Mouse (Mus musculus) forebrain, embryonic 13.5 days (tissue): ENCODE measurements around the gene Ptprr. TPM values are rescaled to one million over a fixed set of nuclear protein-coding genes. Genes with fewer than 3 reads are reported as not detected.

Experiments used
- ATAC-seq: fragments of 200-750 bp; cut with Nextera tagmentation; 2 replicates; pipeline ENCODE4 v1.8.0; 2017
- H3K27ac ChIP-seq: fragments of 300-500 bp; sonication (generic); 2 replicates; pipeline ENCODE4 v1.5.1; 2015; ENCODE audit warnings: inconsistent platforms, mild to moderate bottlenecking, moderate library complexity
- H3K27me3 ChIP-seq: fragments of 300-500 bp; sonication (generic); 2 replicates; pipeline ENCODE4 v1.6.1; 2015; ENCODE audit warnings: mild to moderate bottlenecking, inconsistent platforms
- H3K36me3 ChIP-seq: fragments of 300-500 bp; sonication (generic); 2 replicates; pipeline ENCODE4 v1.6.1; 2015; ENCODE audit warnings: mild to moderate bottlenecking, inconsistent platforms; ENCODE audit not compliant: poor library complexity, severe bottlenecking
- H3K4me1 ChIP-seq: fragments of 300-500 bp; sonication (generic); 2 replicates; pipeline ENCODE4 v1.6.1; 2015; ENCODE audit warnings: inconsistent platforms
- H3K4me2 ChIP-seq: fragments of 300-500 bp; sonication (generic); 2 replicates; pipeline ENCODE4 v1.6.1; 2015; ENCODE audit warnings: inconsistent platforms, mild to moderate bottlenecking, moderate library complexity
- H3K4me3 ChIP-seq: fragments of 300-500 bp; sonication (generic); 2 replicates; pipeline ENCODE4 v1.5.1; 2015; ENCODE audit warnings: mild to moderate bottlenecking, inconsistent platforms
- H3K9ac ChIP-seq: fragments of 300-500 bp; sonication (generic); 2 replicates; pipeline ENCODE4 v1.6.1; 2015; ENCODE audit warnings: mild to moderate bottlenecking, inconsistent platforms
- H3K9me3 ChIP-seq: fragments of 300-500 bp; sonication (generic); replicated peaks from 2 replicates; pipeline ENCODE4 v1.6.1; 2016; ENCODE audit warnings: inconsistent platforms
- WGBS: fragments of 180-500 bp; shearing (Covaris S2); methylation state at CpG from one replicate; pipeline ENCODE4 v1.1.7; 2015; 5-methylcytosine and 5-hydroxymethylcytosine counted together
- polyA plus RNA-seq: library from polyadenylated mRNA; unstranded; fragments of >200 nt; fragmentation: Nextera tagmentation; extraction: Ambion mirVana; gene quantifications from 2 replicates; pipeline ENCODE4 v1.2.1, GENCODE M21; 2015

Gene Ptprr
- polyA plus RNA-seq, 1 experiment from 2014 or later: 1.9 TPM

GRCm38 (mm10) chr10:116078636-116079035, 60.6 kb downstream of the Ptprr start:
- H3K9me3 ChIP-seq: no peaks in the 10 kb centered on the region

GRCm38 (mm10) chr10:116079396-116079795, 61.4 kb downstream of the Ptprr start:
- 39% methylated on average over 7 of the region's 7 CpGs for WGBS
- no peaks in the 10 kb centered on the region for H3K9me3 ChIP-seq
- H3K36me3 ChIP-seq: no peaks in the 10 kb centered on the region

More at GRCm38 (mm10) chr10:116078636-116079035, 60.6 kb downstream of the Ptprr start:
- Histone ChIP-seq H3K4me1 (no peaks in the 10 kb centered on the region), H3K27ac (no peak overlapping the region), H3K9ac (no peak overlapping the region), H3K4me2 (no peak overlapping the region), H3K36me3 (no peaks in the 10 kb centered on the region), H3K4me3 (no peak overlapping the region), H3K27me3 (no peaks in the 10 kb centered on the region)
- ATAC-seq: no peak
- 84% methylated on average over 5 of the region's 5 CpGs for WGBS

GRCm38 (mm10) chr10:116080841-116081240, 62.8 kb downstream of the Ptprr start:
- no peaks in the 10 kb centered on the region for H3K9me3 ChIP-seq
- H3K27ac ChIP-seq: no peak overlapping the region
- H3K4me3 ChIP-seq: no peak overlapping the region
- 91% methylated on average over 6 of the region's 6 CpGs for WGBS
- no peak for ATAC-seq
- no peak overlapping the region for H3K9ac ChIP-seq
- no peaks in the 10 kb centered on the region for H3K36me3 ChIP-seq
- no peaks in the 10 kb centered on the region for H3K4me1 ChIP-seq
- H3K4me2 ChIP-seq: no peak overlapping the region
- H3K27me3 ChIP-seq: no peaks in the 10 kb centered on the region

More at GRCm38 (mm10) chr10:116079396-116079795, 61.4 kb downstream of the Ptprr start:
- no peak overlapping the region for H3K4me3 ChIP-seq
- H3K27me3 ChIP-seq: no peaks in the 10 kb centered on the region
- H3K9ac ChIP-seq: no peak overlapping the region
- H3K4me1 ChIP-seq: no peaks in the 10 kb centered on the region
- no peak for ATAC-seq
- no peak overlapping the region for H3K27ac ChIP-seq
- no peak overlapping the region for H3K4me2 ChIP-seq

- no peaks in the 10 kb centered on the region for H3K27me3 ChIP-seq
- H3K9me3 ChIP-seq: no peaks in the 10 kb centered on the region
- ATAC-seq: no peak
- H3K27ac ChIP-seq: no peak overlapping the region
- H3K36me3 ChIP-seq: no peaks in the 10 kb centered on the region
- H3K4me2 ChIP-seq: no peak overlapping the region
- WGBS: 23% methylated on average over 3 of the region's 3 CpGs
- no peak overlapping the region for H3K4me3 ChIP-seq
- H3K9ac ChIP-seq: no peak overlapping the region
- no peaks in the 10 kb centered on the region for H3K4me1 ChIP-seq
These were observed 66.0 kb downstream of the Ptprr start for GRCm38 (mm10) chr10:116083965-116084364.

GRCm38 (mm10) chr10:116096466-116096865, 78.5 kb downstream of the Ptprr start:
- 84% methylated on average over 13 of the region's 13 CpGs for WGBS
- Histone ChIP-seq H3K9ac (no peak overlapping the region), H3K27ac (no peak overlapping the region), H3K27me3 (no peaks in the 10 kb centered on the region), H3K4me1 (no peaks in the 10 kb centered on the region), H3K4me2 (no peak overlapping the region), H3K36me3 (no peaks in the 10 kb centered on the region), H3K9me3 (no peaks in the 10 kb centered on the region), H3K4me3 (no peak overlapping the region)
- ATAC-seq: no peak

GRCm38 (mm10) chr10:116098470-116098869, 80.5 kb downstream of the Ptprr start:
- H3K9me3 ChIP-seq: no peaks in the 10 kb centered on the region
- WGBS: 89% methylated on average over 7 of the region's 7 CpGs

GRCm38 (mm10) chr10:116108176-116108575, 90.2 kb downstream of the Ptprr start:
- ATAC-seq: peak; percentile 71

More at GRCm38 (mm10) chr10:116098470-116098869, 80.5 kb downstream of the Ptprr start:
- Histone ChIP-seq H3K27me3 (no peaks in the 10 kb centered on the region), H3K9ac (no peak overlapping the region), H3K4me3 (no peak overlapping the region), H3K4me2 (no peak overlapping the region), H3K36me3 (no peaks in the 10 kb centered on the region), H3K27ac (no peak overlapping the region), H3K4me1 (no peaks in the 10 kb centered on the region)
- no peak for ATAC-seq

GRCm38 (mm10) chr10:116108730-116109129, 90.7 kb downstream of the Ptprr start:
- 81% methylated on average over 1 of the region's 1 CpGs for WGBS
- no peak overlapping the region for H3K9ac ChIP-seq
- H3K27me3 ChIP-seq: no peaks in the 10 kb centered on the region
- H3K9me3 ChIP-seq: no peaks in the 10 kb centered on the region
- H3K36me3 ChIP-seq: no peaks in the 10 kb centered on the region
- no peak overlapping the region for H3K27ac ChIP-seq
- peak; percentile 57; the same call in 1 of the 2 replicates for ATAC-seq
- no peak overlapping the region for H3K4me2 ChIP-seq
- no peak overlapping the region for H3K4me3 ChIP-seq
- no peaks in the 10 kb centered on the region for H3K4me1 ChIP-seq

More at GRCm38 (mm10) chr10:116108176-116108575, 90.2 kb downstream of the Ptprr start:
- Histone ChIP-seq H3K4me1 (no peaks in the 10 kb centered on the region), H3K36me3 (no peaks in the 10 kb centered on the region), H3K27ac (no peak overlapping the region), H3K27me3 (no peaks in the 10 kb centered on the region), H3K9ac (no peak overlapping the region), H3K4me3 (no peak overlapping the region), H3K4me2 (no peak overlapping the region), H3K9me3 (no peaks in the 10 kb centered on the region)
- WGBS: 73% methylated on average over 4 of the region's 4 CpGs

- H3K27ac ChIP-seq: no peak overlapping the region
- no peaks in the 10 kb centered on the region for H3K36me3 ChIP-seq
- no peak overlapping the region for H3K4me2 ChIP-seq
- WGBS: 96% methylated on average over 11 of the region's 11 CpGs
- no peaks in the 10 kb centered on the region for H3K4me1 ChIP-seq
- no peak overlapping the region for H3K9ac ChIP-seq
- no peaks in the 10 kb centered on the region for H3K9me3 ChIP-seq
- H3K4me3 ChIP-seq: no peak overlapping the region
- H3K27me3 ChIP-seq: no peaks in the 10 kb centered on the region
- no peak for ATAC-seq
These were observed 94.9 kb downstream of the Ptprr start for GRCm38 (mm10) chr10:116112868-116113267.

- Histone ChIP-seq H3K36me3 (no peaks in the 10 kb centered on the region), H3K9me3 (no peaks in the 10 kb centered on the region), H3K4me1 (no peaks in the 10 kb centered on the region), H3K27me3 (no peaks in the 10 kb centered on the region), H3K27ac (no peak within 1 kb of the TSS), H3K9ac (no peak within 1 kb of the TSS), H3K4me2 (no peak within 1 kb of the TSS), H3K4me3 (no peak within 1 kb of the TSS)
- 95% methylated on average over 39 of the region's 39 CpGs for WGBS
- ATAC-seq: no peak
These were observed 96.0 kb downstream of the Ptprr start, which contains the start of gene 4933416C03Rik for GRCm38 (mm10) chr10:116113867-116114474. Gene 4933416C03Rik (minus strand): TSS chr10:116113917.

- H3K36me3 ChIP-seq: no peaks in the 10 kb centered on the region
- 87% methylated on average over 4 of the region's 4 CpGs for WGBS
- no peak overlapping the region for H3K4me3 ChIP-seq
- no peak overlapping the region for H3K9ac ChIP-seq
- H3K4me2 ChIP-seq: no peak overlapping the region
- H3K27ac ChIP-seq: no peak overlapping the region
- no peaks in the 10 kb centered on the region for H3K9me3 ChIP-seq
- no peak for ATAC-seq
- H3K27me3 ChIP-seq: no peaks in the 10 kb centered on the region
- H3K4me1 ChIP-seq: no peaks in the 10 kb centered on the region
These were observed 98.1 kb downstream of the Ptprr start for GRCm38 (mm10) chr10:116115881-116116677.

GRCm38 (mm10) chr10:116117060-116117459, 99.0 kb downstream of the Ptprr start:
- Histone ChIP-seq H3K27ac (no peak overlapping the region), H3K27me3 (no peaks in the 10 kb centered on the region), H3K4me2 (no peak overlapping the region), H3K36me3 (no peaks in the 10 kb centered on the region), H3K4me3 (no peak overlapping the region), H3K9ac (no peak overlapping the region), H3K9me3 (no peaks in the 10 kb centered on the region), H3K4me1 (no peaks in the 10 kb centered on the region)
- no peak for ATAC-seq
- 91% methylated on average over 8 of the region's 8 CpGs for WGBS
